Mouse (Mus musculus): ENCODE data around the gene Nlrp9a.
"Not testable (repeated sequence)": the region's sequence is repeated elsewhere in the genome, so short reads cannot be mapped to it uniquely, and the experiment has no call there.

The Nlrp9a gene

DNA sequence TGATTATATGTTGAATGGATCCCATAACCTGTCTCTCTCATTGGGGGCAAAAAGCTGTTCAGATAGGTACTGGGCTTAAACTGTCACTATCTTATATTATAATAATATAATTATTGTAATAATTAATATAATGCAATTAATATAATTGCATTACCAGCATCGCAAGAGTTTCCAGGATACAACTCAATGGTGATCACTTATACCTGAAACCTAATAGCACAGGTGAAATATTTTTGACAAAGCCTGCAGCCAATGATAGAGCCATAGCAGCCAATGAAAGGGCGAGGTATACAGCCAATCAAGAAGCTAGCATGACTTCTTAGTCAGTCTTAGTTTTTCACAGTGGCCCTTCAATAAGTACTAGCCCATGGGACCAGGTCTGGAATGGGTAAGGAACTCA, at the start of gene Nlrp9a:
TSS of gene Nlrp9a (plus strand) at position 301 of the 400 bp plus-strand sequence.
- DNase-seq = not testable (repeated sequence)

DNA sequence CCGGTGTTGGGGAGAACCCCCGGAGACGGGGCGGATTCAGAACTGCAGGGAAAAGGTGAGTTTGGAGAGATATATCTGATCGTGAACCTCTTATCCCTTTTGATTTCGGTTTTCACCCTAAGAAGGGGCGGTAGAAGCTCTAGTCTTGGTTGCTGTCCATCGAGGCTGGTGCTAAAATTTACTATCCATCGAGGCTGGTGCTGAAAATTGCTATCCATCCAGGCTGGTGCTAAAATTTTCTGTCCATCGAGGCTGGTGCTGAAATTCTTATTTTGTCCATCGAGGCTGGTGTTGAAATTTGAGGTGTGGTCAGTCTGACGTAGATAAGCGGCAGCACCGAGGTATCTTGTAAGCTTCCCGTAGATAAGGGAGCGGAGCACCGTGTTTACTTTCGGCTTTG, 45.3 kb upstream of the Nlrp9a start:
- DNase-seq = not testable (repeated sequence)

DNA sequence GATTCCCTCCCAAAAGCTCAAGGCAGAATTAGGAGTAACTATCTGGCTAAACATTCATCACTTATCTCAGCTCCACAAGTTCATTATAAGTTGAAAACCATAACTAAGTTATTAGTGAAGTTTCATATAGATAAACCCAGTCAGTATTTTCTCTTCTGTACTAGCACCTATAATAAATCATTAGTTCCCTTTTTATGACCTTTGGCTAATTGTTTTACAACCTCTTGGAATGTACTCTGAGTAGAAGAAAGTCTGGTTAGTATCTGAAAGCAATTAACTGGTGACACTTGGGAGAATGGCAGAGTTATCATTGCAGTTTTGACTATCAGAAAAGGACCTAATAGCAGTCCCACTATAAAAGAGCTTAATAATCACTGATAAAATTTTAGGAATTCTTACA, 54.3 kb downstream of the Nlrp9a start:
- no peak for DNase-seq

DNA sequence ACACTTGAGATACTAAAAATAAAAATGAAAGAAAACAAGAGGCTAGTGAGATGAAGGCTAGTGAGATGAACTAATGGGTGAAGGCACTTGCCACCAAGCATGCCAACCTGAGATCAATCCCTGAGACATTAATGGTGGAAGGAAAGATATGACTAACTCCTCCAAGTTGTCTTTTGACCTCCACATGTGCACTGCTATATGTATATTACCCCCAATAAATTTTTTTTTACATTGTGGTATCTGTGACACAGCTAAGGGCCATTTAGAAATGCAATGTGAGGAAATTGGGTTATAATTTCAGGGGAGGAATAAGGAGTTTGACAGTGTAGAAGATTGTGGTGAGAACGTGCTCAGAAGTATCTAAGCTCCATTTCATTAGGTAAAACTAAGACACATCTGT, 55.0 kb downstream of the Nlrp9a start:
- DNase-seq = no peak

DNA sequence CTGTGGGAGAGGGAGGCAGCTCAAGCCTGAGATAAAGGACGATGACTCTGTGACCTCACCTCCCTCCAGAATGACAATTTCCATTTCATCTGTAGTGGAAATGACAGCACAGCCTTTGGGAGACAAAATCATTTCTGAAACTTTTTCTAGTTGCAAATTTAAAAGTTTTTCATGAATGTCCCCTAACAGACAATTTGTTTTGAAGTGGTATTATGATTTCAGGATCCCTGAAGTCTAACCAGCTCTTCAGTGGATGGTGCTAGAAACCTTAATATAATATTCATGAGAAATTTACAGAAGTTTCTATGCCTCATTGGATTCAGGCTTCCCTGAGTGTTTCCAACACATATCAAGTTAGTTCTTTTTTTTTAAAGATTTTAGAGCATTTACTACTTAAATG, 83.5 kb downstream of the Nlrp9a start, which contains the start of gene Vmn1r185:
TSS of gene Vmn1r185 (minus strand) at position 101 of the 400 bp plus-strand sequence.
- not testable (repeated sequence) for DNase-seq
